Mouse (Mus musculus) lung, postnatal 0 days (tissue): ENCODE measurements around the gene Lzts2.

Experiments
- CTCF ChIP-seq: IDR thresholded peaks from 2 replicates; pipeline ENCODE4 v1.5.1; 2016; ENCODE audit warnings: antibody characterized with exemption, mild to moderate bottlenecking
- EP300 ChIP-seq: IDR thresholded peaks from 2 replicates; pipeline ENCODE4 v1.6.1; 2016; ENCODE audit warnings: antibody characterized with exemption, mild to moderate bottlenecking, control low read depth

DNA sequence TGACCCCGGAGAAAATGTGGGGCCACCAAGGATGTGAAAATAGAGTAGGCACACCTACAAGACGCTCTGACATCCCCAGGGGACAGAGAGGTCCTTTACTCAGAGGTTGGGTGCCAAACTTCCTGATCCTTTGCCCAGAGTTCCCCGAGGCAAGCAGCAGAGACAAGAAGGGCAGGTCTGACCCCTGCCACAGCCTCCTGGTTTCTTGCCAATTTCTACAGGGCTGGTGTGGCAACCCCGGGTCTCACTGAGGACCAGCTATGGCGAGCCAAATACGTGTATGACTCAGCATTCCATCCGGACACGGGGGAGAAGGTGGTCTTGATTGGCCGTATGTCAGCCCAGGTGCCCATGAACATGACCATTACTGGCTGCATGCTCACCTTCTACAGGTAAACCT is 35.3 kb downstream of the Lzts2 start:
- TF ChIP-seq CTCF (no peak), EP300 (no peak)
